Mouse (Mus musculus): ENCODE data around the gene Eef2.
"Not testable (repeated sequence)": the region's sequence is repeated elsewhere in the genome, so short reads cannot be mapped to it uniquely, and the experiment has no call there.

The Eef2 gene

DNA sequence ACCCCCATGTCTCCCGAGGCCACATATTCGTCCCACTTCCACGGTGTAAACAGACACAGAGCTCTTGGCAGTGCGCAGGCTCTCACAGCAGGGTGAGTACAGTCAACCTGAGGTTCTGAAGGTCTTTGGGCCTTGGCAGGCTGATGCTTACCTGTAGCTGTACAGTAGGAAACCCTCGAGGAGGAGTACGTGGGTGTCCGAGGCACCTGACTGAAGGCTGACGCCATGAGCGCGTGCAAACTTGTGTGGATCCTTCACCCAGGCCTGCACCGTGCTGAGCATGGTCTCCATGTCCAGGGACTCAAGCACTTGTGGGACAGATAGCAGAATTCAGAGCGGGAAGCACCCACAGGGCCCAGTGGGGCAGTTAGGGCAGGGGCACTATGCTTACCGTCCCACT lies 23.7 kb downstream of the Eef2 start:
- no peak for DNase-seq (ENCODE audit: low spot score in 2 of 2)

DNA sequence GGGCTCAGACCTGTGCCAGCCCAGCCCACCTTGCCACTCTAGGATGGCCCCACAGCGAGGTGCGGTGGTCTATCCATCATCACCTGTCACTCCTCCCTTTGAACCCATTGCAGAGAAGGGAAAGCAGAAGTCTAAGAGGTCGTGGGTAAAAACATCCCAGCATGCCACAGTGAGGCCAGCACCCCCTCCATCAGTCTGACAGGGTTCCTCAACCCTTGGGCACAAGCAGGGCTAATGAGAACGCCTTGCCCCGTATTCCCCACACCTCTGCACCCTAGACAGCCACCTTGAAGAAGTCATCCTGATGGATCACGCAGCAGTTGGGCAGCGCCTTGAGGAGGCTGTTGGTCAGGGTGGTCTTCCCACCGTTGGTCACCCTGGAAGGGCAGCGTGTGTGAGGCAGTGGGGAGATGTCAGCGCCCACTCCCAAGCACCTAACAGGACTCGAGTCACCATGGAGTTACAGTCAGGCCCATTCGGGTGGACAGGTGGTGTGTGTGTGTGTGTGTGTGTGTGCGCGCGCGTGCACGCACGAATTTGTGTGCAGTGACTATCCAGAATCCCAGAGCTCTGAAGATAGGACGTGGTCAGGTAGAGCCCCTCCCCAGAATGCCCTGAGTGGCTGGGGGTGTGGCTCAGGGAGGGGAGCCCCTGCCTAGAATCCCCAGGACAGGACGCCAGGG lies 24.3 kb downstream of the Eef2 start:
- no peak for DNase-seq (ENCODE audit: low spot score in 2 of 2)

DNA sequence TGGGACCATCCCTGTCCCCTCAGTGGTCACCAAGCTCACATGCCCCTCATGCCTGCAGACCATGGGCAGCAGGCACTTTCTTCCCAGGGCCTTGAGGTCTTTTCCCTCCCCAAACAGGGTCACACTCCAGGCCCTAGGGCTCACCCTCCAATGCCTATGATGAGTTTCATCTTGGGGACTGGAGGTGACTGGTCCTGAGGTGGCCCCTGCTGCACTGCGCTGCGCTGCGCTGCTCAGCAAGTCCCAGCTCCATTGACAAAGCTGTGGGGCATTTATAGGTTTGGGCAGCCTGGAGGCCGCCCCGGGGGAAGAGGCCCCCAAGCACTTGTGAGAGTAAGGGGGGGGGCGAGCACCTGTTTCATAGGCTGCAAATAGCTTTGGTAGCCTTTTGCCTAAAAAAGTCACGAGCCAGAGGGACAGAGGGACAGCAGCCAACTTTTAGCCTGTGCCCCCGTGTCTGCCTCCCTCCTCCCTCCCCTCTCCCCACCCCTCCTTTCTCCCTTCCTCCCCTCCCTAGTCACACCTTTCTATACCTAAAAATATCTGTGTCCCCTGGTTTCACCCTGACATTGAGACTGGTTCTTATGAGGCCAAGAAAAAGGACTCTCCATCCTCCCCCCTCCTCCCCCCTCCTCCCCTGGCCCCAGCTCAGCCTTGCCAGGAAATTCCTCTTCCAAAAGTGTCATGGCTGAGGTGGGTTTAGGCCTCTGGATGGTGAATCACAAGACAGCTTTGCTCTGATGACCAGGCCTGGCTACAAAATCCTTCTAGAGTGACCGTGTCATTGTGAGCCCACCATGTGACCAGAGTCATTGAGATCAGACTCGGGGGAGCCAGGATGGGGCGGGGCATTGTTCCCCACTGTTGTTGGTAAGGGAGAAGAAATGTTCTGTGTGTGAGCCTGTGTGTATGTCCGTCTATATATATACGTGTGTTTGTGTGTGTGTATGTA lies 25.7 kb downstream of the Eef2 start, which contains the start of gene Nmrk2:
Gene Nmrk2 (minus strand): TSS at position 245 of the 952 bp plus-strand sequence.
- no peak for DNase-seq (ENCODE audit: low spot score in 2 of 2)

DNA sequence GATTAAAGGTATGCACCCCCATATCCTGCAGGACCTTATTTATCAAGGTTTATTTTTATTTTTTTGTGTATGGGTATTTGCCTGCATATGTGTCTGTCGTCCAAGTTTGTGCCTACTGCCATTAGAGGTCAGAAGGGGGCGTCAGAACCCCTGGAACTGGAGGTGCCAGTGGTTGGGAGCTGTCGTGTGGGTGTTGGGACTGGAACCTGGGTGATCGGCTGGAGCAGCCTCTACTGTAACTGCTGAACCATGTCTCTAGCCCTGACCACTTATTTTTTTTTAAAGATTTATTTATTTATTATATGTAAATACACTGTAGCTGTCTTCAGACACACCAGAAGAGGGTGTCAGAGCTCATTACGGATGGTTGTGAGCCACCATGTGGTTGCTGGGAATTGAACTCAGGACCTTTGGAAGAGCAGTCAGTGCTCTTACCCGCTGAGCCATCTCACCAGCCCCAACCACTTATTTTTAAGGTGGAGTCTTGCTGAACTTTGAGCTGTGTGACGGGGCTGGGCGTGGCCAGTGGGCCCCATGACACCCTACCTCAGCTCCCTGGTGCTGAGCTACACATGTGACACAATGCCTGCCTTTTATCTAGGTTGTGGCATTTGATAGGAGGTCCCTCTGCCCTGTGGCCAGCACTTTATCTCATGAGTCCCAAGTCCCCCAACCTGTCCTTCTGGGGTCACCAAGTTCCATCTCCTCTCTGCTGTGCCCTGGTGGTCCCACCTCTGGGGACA lies 26.7 kb downstream of the Eef2 start:
- DNase-seq (ENCODE audit: low spot score in 2 of 2), result no peak

DNA sequence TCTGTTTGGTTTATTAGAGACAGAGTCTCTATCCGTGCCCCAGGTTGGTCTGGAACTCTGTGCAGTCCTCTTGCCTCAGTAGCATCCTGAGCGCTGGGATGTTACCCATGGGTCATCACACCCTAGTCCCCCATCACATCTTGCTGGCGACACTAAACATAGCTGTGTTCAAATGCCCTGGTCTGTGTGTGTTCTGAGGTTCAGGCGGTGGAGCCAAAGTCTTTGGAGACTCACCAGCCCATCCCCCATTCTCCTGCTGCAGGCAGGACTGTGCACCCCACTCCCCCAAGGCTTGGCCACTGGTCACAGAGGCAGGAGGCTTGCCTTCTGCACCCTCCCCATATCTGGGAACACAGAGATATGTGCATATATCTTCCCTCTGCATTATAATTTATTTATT lies 27.7 kb downstream of the Eef2 start:
- DNase-seq (ENCODE audit: low spot score in 2 of 2), result no peak

DNA sequence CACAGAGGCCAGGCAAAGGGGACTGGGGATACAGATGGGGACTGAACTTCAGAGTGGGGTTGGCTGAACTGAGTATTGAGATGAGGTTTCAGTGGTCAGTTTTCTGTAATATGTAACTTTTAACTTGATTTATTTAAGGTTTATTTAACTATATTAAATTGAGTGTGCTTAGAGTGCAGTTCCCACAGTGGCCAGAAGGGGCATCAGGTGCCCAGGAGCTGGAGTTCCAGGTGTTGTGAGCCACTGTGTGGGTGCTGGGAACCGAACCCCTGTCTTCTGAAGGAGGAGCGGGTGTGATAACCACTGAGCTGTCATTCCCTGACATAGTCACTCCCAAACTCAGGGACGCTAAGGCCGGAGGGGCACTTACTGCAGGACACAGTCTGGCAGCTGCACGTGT lies 33.7 kb downstream of the Eef2 start:
- DNase-seq (ENCODE audit: low spot score in 2 of 2), result no peak

DNA sequence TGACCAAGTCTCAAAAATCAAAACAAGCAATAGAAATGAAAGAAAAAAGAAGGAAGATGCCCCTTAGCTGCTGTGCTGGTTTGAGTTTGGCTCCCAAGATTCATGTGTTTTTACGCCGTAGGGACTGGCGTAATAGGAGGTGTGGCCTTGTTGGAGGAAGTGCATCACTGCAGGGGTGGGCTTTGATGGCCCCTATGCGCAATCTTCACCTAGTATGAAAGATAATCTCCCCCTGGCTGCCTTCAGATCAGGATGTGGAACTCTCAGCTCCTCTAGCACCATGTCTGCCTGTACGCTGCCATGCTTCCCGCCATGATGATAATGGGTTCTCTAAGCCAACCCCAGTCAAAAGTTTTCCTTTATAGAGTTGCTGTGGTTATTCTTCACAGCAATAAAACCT lies 39.8 kb downstream of the Eef2 start:
- no peak for DNase-seq (ENCODE audit: low spot score in 2 of 2)

DNA sequence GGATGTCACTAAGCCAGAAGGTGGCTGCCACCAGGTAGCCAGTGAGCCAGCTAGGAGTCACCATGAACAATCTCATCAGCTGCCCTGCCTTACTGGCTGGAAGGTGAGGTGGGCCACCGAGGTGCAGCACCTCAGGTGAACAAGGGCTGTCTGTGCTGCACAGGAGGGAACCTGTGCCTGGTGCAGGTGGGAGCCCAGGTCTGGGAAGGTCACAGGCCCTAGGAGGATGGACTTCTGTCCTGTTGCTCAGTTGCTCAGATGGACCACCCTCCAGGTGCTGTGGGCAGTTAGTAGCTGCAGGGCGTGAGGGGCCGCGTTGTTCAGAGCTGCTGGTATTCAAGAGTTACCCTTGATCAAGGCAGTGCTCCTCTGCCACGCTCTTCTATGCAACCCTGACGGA lies 40.4 kb downstream of the Eef2 start:
- no peak for DNase-seq (ENCODE audit: low spot score in 2 of 2)

DNA sequence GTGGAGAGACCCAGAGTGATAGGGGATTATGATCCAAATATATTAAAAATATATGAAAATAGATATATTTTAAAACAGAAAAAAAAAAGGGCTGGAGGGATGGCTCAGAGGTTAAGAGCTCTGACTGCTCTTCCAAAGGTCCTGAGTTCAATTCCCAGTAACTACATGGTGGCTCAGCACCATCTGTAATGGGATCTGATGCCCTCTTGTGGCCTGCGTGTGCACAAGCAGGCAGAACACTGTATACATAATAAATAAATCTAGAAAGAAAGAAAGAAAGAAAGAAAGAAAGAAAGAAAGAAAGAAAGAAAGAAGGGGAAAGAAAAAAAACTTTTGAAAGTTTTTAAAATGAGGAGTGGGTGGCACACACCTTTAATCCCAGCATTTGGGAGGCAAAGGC lies 40.8 kb downstream of the Eef2 start:
- DNase-seq (ENCODE audit: low spot score in 2 of 2), result not testable (repeated sequence)

DNA sequence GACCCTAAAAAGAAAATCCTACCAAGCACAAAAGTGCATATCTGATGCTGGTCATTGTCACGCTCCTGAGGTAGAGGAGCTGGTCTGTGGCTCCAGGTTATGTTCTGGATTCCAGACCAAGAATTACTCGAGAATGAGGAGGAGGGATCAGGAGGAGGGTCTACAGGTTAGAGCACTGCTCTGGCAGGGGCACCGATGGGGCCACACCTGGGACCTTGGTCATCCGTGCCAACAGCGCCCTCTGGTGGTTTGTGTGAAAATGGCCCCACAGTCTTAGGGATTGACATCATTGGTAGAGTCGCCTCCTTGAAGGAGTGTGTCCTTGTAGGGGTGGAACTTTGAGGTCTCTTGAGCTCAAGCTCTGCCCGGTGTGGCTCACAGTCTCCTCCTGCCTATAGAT lies 41.5 kb downstream of the Eef2 start:
- peak; percentile 65 to 68 for DNase-seq (ENCODE audit: low spot score in 2 of 2)

DNA sequence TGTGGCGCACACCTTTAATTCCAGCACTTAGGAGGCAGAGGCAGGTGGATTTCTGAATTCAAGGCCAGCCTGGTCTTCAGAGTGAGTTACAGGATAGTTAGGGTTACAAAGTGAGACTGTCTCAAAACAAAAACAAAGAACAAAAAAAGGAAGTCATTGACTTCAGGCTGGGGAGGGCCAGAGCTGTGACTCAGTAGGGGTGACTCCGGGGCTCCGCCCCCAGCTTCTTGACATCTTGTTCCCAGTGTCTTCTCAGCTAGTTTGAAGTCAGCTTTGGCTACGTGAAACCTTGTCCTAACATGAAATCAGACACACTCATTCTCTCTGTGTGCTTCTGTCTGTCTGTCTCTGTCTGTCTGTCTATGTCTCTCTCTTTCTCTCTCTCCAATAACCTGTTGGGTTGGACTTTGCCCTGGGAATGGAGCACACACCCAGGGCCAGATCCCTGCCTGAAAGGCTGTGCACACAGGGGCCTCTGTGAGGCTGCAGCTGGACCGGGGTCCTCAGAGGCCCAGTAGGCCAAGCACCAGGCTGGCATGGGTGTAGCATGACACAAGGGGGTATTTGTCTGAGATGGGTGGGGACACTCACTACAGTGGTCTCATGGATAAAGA lies 45.1 kb downstream of the Eef2 start:
- DNase-seq (ENCODE audit: low spot score in 2 of 2), result peak; percentile 21 to 35

DNA sequence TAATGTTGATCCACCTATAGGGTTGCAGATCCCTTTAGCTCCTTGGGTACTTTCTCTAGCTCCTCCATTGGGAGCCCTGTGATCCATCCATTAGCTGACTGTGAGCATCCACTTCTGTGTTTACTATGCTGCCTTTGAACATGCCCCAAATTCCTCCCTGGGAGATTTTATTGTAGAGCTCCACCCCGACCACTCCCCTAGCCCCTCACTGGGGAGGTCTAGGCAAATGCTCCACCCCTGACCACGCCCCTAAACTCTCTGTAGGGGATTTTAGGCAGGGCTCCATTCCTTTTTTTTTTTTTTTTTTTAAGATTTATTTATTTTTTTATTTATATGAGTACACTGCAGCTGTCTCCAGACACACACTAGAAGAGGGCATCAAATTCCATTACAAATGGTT lies 47.3 kb downstream of the Eef2 start:
- DNase-seq (ENCODE audit: low spot score in 2 of 2), result not testable (repeated sequence)

DNA sequence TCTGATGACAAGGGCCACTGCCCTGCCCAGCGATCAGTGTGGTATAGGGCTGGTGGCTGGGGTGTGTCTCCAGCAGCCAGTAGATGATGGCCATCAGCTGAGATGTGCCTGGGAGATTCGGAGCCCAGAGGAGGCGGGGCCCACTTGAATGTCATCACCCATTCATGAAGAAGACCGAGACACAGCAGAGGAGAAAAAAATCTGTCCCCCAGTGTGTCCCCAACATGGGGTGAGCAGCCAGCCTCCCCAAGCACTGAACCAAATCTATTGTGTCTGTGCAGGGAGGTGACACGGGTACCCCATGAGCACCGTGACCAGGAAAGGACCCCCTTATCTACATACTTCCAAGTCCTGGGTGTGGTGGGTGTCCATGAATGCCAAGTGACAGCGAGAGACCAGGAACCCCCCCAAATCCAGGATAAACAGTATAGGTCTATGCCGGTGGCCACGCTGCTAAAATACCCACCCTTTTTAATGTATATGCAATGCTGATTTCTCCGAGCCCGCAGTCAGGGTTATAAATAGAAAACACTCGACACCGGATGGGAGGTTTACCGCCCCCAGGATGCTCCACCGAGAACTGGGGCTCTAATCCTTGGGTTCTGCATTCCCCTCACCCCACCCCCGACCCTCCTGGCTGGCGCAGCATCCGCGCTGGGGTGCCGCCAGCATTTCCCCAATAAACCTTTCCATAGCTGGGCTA lies 53.5 kb downstream of the Eef2 start:
- no peak for DNase-seq (ENCODE audit: low spot score in 2 of 2)

DNA sequence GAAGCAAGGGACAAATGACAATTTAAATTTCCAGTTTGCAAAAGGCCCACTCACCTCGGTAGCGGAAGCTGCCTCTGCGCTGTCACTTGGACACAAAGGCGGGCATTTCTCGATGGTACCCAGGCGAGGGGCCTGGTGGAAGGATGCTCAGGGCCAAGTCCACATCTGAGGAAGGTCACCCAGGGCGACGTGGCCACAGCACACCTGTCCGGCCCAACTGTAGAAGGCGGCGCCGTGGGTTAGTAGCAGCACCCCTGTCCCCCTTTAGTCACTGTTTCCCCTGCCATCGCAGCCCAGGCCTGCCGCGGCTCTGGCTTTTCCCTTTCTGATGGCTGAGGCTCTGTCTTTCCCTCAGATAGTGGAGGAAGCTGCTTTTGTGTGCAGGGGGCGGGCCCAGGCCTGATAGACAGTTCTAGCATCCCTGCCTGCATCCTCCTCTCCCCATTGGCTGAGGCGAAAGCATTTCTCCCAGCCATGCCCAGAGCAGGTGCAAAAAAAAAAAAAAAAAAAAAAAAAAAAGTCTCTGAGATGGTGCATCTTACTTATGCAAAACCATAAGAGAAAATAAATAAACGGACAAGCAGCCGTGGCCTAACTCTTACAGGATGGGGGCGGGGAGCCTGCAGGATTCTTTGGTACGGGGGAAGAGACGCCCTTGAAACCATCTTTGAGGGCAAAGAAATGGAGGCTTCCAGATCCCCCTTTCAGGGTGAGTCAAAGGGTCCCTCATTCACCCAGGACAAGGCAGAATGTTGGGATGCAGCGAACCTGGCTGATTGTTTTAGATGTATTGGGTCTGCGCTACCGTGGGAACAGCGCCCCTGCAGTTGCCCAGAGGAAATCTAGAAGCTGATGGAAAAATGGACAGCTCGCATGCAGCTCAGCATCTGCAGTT lies 54.3 kb downstream of the Eef2 start, which contains the start of gene Atcay:
Gene Atcay (minus strand): TSS at position 396 of the 895 bp plus-strand sequence.
- DNase-seq (ENCODE audit: low spot score in 2 of 2), result no peak

DNA sequence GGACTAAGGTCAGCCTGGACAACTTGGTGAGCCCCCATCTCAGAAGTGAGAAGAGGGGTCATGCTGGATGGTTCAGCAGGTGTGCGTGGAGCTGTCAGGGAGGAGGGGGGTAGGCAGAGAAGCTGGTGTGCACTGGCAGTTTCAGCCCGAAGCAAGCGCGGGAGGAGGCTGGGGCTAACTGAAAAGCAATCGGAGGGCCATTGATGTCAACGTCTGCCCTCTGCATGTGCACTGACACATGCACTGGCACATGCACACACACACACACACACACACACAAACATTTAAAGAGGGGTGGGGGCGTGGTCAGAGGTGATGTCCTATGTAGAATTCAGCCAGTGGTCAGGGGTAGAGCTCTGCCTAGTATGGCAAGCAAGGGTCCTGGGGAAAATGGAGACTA lies 55.0 kb downstream of the Eef2 start:
- DNase-seq (ENCODE audit: low spot score in 2 of 2), result no peak

All from spleen, postnatal 36 days (tissue).